Mouse (Mus musculus) small intestine, adult 2 months (tissue): ENCODE results near the gene Pa2g4. TPM values are rescaled to one million over a fixed set of nuclear protein-coding genes. Genes with fewer than 3 reads are reported as not detected.

Source experiments
- H3K27ac ChIP-seq: fragments of 200-500 bp; 2 replicates; pipeline ENCODE4 v1.5.1; 2012; ENCODE audit warnings: low read depth, low read length, control low read depth, inconsistent platforms; ENCODE audit not compliant: insufficient read depth
- H3K27me3 ChIP-seq: fragments of 200-500 bp; 2 replicates; pipeline ENCODE4 v1.6.1; 2012; ENCODE audit warnings: mild to moderate bottlenecking, moderate library complexity, low read length, inconsistent platforms; ENCODE audit not compliant: control insufficient read depth, insufficient read depth
- H3K36me3 ChIP-seq: fragments of 200-500 bp; 2 replicates; pipeline ENCODE4 v1.6.1; 2012; ENCODE audit warnings: mild to moderate bottlenecking, low read length, control low read depth, inconsistent platforms; ENCODE audit not compliant: control insufficient read depth, insufficient read depth
- H3K4me1 ChIP-seq: fragments of 200-500 bp; 2 replicates; pipeline ENCODE4 v1.6.1; 2012; ENCODE audit warnings: low read length, inconsistent platforms, mixed read lengths; ENCODE audit not compliant: control insufficient read depth, insufficient read depth, insufficient read length
- H3K4me3 ChIP-seq: fragments of 200-500 bp; 2 replicates; pipeline ENCODE4 v1.5.1; 2012; ENCODE audit warnings: low read depth, mild to moderate bottlenecking, control low read depth, inconsistent platforms, low read length, moderate library complexity
- CTCF ChIP-seq: fragments of 200-500 bp; IDR thresholded peaks from 2 replicates; pipeline ENCODE4 v1.5.1; 2012; ENCODE audit warnings: low read depth, mild to moderate bottlenecking, control low read depth, inconsistent platforms, low read length, moderate library complexity, mixed read lengths; ENCODE audit not compliant: insufficient replicate concordance, insufficient read length; ENCODE audit errors: extremely low read depth
- POLR2A ChIP-seq: fragments of 200-500 bp; IDR thresholded peaks from 2 replicates; pipeline ENCODE4 v1.6.1; 2012; ENCODE audit warnings: low read depth, mild to moderate bottlenecking, control low read depth, inconsistent platforms, low read length, moderate library complexity
- WGBS: fragments of 180-500 bp; shearing (Covaris S2); methylation state at CpG from one replicate; pipeline ENCODE4 v1.1.7; 2018; 5-methylcytosine and 5-hydroxymethylcytosine counted together
- polyA plus RNA-seq: library from polyadenylated mRNA; depleted of rRNA; stranded (reverse); fragments of >200 nt; gene quantifications from 2 replicates; pipeline ENCODE4 v1.2.3, GENCODE M21; 2012

The Pa2g4 gene
- polyA plus RNA-seq, 1 experiment = 6.9 TPM

DNA sequence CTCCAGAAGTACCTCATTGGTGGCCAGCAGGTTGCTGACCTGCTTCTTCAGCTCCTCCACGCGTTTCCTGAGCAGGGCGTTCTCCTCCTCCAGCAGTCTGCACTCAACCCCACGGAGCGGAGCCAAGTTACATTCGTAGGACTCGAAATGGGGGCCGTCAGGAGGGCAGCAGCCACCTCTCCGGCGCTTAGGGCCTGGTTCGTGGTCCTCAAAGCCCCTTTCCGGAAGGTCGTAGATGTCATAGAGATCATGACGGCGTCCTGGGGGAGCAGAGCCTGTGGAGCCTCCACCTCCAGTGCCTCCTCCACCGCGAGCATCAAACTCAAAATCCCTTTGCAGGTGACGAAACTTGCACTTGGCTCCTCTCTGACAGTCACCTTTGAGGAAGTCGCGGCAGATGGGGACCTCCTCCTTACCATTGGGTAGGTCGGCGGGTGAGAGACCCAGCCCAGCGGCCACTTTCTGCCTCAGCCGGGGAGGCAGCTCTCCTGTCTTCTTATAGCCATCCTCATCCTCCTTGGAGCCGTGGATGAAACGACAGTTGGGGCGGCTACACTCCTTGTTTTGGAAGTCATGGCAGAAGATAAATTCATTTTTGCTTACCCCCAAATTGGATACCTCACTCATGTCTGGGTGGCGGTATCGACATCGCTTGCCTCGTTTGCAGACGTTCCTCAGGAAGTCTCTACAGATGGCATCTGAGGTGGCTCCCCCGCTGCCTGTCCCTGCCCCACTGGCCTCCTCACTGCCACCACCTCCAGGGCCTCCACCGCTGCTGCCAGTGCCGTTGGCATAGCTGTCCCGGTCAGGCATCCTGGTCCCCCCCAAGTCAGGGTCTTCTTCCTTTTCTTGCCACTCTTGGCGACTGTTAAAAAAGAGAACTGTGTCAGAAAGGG, 20.9 kb downstream of the Pa2g4 start:
- H3K27me3 ChIP-seq = no peaks in the 10 kb centered on the region
- peaks cover 2% of the 10 kb centered on the region; the same call in 1 of the 2 replicates for H3K4me1 ChIP-seq
- H3K36me3 ChIP-seq = peaks cover 24% of the 10 kb centered on the region
- TF ChIP-seq CTCF = no peak
- no peak for TF ChIP-seq POLR2A
- 93% methylated on average over 37 of the region's 37 CpGs for WGBS
- no peak overlapping the region for H3K27ac ChIP-seq
- H3K4me3 ChIP-seq = no peak overlapping the region

DNA sequence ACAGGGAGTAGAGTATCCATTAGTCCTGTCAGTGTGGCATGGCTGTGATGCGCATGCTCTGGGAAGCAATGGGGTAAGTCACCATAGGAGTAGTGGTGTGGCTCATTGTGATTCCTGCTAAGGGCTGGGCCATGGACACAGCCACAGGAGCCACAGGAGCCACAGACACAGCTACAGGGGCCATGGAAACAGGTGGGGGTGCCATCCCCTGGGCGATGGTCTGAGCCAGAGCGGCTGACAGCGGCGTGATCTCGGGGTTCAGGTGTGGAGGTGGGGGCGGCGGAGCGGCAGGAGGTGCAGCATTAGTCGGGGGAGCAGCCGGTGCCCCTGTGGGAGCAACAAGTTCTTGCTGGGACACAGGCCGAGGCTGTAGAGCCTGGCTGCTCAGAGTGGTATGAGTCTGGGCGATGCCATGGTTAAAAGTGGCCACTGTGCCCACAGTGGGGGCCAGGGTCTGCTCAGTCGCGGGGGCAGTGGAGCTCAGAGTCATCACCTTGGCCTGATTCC, 21.6 kb downstream of the Pa2g4 start:
- Histone ChIP-seq H3K4me3 (no peak overlapping the region), H3K27ac (no peak overlapping the region), H3K36me3 (peaks cover 24% of the 10 kb centered on the region), H3K27me3 (no peaks in the 10 kb centered on the region), H3K4me1 (no peaks in the 10 kb centered on the region)
- TF ChIP-seq CTCF = no peak
- TF ChIP-seq POLR2A = no peak
- WGBS = 96% methylated on average over 15 of the region's 15 CpGs

DNA sequence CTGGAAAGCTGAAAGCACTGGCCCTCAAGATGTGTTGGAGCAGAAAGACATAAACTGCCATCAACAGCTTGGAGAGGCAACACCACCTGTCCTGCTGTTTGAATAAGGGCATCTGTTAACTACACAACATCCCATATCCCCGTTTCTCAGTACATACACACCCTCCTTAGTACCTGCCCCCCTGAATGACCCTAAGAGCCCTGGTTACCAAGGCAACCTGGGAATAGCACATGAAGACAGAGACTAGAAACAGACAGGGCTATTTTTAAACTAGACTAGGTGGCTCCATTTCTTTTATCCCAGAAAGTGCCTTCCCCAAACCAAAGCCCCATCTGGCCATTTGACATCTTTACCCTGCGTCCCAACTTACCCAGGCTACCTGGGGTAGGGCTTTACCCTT, 22.7 kb downstream of the Pa2g4 start:
- WGBS = 59% methylated on average over 2 of the region's 2 CpGs
- no peaks in the 10 kb centered on the region for H3K4me1 ChIP-seq
- peaks cover 24% of the 10 kb centered on the region for H3K36me3 ChIP-seq
- no peak overlapping the region for H3K4me3 ChIP-seq
- H3K27ac ChIP-seq = no peak overlapping the region
- no peaks in the 10 kb centered on the region for H3K27me3 ChIP-seq
- no peak for TF ChIP-seq POLR2A
- TF ChIP-seq CTCF = no peak

DNA sequence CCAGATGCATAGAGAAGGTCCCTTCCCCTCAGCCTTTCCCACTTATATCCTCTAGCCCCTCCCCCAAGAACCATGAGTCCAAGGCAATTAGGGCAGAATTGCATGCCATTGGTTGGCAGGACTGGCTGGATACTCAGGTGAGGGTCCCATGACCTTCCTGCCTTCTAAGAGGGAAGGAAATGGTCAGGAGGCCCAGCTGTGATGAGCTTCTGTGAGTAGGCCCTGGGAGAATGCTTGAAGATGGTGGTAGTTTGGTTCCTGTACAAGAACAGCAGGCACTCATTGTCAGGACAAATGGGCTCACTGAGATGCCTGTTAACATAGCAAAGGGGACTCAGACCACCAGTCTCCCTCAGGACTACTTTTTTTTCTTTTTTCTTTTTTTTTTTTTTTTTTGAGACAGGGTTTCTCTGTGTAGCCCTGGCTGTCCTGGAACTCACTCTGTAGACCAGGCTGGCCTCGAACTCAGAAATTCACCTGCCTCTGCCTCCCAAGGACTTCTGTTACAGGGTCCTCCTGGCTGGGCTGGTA, 27.4 kb downstream of the Pa2g4 start:
- H3K27ac ChIP-seq = no peak overlapping the region
- H3K4me1 ChIP-seq = peaks cover 4% of the 10 kb centered on the region; the same call in 1 of the 2 replicates
- peaks cover 4% of the 10 kb centered on the region; the same call in 1 of the 2 replicates for H3K36me3 ChIP-seq
- no peaks in the 10 kb centered on the region for H3K27me3 ChIP-seq
- no peak overlapping the region for H3K4me3 ChIP-seq
- WGBS = 93% methylated on average over 1 of the region's 1 CpGs
- TF ChIP-seq CTCF (no peak), POLR2A (no peak)

DNA sequence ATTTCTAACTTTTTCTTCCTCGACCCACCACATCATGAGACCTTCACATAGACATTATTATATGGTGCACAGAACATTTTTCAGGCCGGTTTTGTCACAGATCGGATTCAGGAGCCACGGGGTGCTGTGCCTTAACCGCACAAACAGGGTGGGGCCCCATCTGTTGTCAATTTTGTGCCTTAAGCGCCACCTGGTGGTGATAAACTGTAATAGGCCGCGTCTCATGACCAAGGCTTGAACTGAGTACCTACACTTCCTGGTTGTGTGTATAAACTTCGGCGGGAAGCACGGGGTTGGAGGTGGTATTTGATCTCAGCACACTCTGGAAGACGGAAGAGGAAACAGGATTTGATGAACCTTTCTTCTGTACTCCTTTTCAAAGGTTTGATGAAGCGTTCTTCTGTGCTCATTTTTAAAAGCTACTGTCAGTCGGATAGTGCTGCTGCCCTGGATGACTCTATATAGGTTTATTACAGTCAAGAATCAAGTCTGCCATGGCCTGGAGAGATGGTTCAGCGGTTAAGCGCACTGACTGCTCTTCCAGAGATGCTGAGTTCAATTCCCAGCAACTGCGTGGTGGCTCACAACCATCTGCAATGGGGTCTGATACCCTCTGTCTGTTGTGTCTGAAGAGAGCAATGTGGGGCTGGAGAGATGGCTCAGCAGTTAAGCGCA, 29.4 kb downstream of the Pa2g4 start:
- Histone ChIP-seq H3K4me1 (peaks cover 4% of the 10 kb centered on the region; the same call in 1 of the 2 replicates), H3K36me3 (no peaks in the 10 kb centered on the region), H3K27me3 (no peaks in the 10 kb centered on the region), H3K4me3 (no peak overlapping the region), H3K27ac (peak overlapping the region; percentile 48)
- WGBS = 10% methylated on average over 18 of the region's 18 CpGs
- TF ChIP-seq CTCF (peak; percentile 84; the same call in 1 of the 2 replicates), POLR2A (no peak)

DNA sequence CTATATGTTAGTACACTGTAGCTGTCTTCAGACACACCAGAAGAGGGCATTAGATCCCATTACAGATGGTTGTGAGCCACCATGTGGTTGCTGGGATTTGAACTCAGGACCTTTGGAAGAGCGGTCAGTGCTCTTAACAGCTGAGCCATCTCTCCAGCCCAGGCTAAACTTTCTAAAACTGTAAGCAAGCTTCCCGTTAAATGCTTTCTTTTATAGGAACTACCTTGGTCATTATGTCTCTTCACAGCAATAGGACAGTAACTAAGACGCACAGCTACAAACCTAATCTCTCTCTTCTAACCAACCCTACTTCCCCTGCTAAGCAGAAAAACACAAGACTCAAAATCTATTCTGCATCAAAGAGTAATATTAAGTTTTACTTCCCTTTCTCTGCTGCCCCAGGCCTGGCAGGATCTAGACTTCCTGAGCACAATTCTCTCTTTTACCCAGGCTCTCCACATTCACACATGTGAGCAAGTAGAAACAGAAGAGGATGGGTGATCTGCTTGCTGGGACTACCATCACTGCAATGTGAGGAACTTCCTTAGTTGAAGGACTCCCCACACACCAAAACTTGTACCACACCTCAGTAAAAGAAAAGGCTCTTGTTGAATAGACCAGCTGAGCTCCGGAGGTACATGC, 30.0 kb downstream of the Pa2g4 start:
- no peak overlapping the region for H3K4me3 ChIP-seq
- H3K4me1 ChIP-seq = peaks cover 4% of the 10 kb centered on the region; the same call in 1 of the 2 replicates
- H3K36me3 ChIP-seq = no peaks in the 10 kb centered on the region
- WGBS = 68% methylated on average over 4 of the region's 4 CpGs
- TF ChIP-seq POLR2A = no peak
- TF ChIP-seq CTCF = no peak
- H3K27me3 ChIP-seq = no peaks in the 10 kb centered on the region
- peak overlapping the region; percentile 48 for H3K27ac ChIP-seq
